Mouse (Mus musculus): ENCODE data around the gene Tlr6.
A peak's percentile ranks its signal among the peaks of the same experiment; 100 is the strongest.

Gene Tlr6

DNA sequence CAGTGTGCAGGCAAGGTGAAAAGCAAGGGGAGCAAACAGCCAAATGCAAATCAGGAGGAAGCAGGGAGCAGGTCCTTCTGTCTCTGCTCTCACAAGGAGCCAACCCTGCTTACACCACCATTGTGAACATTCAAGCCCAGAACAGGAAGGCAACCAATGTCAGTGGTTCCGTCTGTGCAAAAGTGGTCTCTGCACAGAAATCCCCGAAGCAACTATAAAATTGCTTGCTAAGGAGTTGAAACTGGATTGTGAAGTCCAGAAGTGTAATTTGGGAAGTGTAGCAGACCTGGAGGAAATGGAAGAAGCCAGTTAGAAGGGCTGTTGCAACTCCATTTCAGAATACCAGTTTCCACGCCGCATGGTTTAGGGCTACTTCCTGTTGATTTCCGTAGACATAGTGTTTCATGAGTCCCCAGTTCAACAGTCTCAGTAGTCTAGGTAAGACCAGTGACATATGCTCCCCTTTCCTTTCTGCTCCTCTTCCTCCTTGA, 37.0 kb downstream of the Tlr6 start:
- no peak for DNase-seq

DNA sequence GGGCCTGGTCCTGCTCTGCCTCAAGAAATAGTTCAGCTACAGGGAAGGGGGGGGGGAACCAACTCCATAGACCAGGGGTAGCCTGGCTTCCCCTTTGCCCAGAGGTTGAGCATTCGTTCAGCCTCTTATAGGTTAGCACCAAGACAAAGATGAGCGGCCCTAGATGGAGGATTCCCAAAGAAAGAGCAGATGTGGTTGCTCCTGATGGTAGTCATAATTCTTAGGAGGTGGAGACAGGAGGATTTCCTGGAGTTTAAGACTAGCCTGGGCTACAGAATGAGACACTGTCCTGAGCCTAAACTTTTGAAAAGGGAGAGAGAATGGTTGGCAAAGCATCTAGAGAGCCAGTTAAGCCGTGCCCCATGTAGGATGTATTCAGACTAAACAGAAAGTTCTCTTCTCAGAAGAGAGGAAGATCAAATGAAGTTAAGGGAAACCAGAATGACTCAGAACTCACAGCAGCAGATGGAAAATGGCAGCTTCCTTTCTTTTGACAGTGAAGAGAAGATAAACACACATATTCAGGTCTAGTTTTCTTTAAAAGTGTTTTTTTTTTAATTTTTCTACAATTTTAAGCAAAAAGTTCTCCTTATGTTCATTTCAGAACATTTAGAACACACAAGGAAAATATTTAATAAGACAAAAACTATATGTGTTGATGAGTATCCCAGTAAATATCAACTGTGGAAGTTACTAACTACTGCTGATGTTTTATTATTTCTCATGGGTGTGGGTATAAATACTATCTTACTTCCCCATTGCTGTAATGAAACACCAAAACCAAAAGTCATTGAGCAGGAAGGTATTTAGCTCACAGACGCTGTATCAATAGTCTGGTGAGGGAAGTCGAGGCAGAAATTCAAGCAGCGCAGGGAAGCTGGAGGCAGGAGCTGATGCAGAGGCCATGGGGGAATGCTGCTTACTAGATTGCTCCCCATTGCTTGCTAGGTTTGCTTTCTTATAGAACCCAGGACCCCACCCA, 41.0 kb downstream of the Tlr6 start:
- no peak for DNase-seq

DNA sequence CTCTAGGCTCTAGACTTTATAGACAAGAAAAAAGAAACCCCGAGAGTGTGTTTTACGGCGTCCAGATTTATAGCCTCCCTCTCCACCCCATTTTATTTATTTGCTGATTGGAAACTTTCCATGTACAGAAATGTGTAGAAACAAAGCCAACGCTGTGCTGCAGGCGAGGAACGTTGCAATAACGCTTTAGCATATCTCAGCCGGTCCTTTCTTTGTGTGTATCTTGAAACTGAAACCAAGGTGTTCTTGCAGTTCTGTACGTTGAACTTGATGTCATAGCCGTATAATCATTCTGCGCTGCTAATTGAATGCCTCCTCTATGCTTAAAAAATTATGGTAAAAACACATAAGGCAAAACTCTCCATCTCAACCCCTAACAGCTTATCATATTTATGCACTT, 42.2 kb downstream of the Tlr6 start:
- no peak for DNase-seq

DNA sequence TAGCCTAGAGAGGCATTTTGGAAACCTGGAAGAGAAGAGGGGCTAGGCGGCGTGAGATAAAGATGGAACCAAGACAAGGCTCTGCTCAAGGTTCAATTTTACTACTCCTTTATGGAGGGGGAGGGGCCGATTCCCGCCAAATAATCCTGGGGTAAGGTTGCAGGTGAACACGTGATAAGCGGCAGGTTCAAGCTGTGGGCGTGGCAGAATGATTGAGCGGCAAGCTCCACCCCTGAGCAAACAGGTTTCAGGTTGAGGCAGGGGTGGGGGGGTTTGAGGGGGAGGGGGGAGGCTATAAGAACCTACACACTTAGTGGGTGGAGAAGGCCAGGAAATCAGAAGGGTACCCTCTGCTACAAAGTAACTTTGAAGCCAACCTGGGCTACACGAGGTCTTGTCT, 42.7 kb downstream of the Tlr6 start:
- no peak for DNase-seq

DNA sequence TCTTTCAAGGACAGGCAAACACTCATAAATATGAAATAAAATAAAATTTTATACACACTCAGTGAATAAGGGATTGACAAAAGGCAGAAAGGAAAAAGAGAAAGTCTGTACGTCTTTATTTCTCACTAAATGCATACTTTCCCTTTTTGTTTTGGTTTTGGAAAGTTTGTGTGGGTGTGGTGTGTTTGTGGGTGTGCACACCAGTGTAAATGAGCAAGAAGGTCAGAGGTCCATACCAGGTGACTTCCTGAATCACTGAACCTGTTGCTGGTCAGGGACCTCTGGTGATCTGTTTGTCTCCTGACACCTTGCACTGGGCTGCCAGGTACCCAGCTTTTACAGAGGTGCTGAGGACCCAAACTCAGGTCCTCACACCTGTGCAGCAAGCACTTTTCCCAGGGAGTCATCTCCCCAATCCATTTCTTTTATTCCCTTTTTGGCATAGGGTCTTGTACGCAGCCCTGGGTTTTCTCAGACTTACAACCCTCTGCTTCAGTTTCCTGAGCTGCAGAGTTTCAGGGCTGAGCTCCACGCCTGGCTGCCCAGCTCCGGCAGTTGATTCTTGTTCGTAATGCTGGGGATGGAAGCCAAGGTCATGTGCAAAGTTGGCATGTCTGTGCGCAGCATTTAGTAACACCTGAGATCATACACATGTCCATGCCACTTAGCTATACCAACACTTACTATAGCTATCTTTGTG, 51.2 kb downstream of the Tlr6 start:
- DNase-seq: peak; percentile 35

DNA sequence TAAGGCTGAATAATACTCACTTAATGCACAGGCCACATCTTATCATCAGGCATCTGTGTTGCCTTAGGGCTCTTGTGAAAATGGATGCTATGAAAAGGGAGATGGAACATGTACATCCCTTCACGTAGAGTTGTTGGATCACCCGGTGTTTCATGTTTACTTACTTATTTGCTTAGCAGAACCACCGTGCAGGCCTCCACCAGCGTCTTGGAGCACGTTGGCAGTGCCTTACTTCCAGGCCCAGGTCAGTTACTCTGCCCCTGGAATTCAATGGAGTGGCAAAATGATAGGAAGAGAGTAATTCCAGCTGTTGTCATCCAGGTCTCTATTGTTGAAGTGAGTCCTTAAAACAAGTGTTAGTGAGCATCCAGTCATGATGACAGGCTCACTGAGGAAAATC, 52.0 kb downstream of the Tlr6 start:
- DNase-seq: no peak

DNA sequence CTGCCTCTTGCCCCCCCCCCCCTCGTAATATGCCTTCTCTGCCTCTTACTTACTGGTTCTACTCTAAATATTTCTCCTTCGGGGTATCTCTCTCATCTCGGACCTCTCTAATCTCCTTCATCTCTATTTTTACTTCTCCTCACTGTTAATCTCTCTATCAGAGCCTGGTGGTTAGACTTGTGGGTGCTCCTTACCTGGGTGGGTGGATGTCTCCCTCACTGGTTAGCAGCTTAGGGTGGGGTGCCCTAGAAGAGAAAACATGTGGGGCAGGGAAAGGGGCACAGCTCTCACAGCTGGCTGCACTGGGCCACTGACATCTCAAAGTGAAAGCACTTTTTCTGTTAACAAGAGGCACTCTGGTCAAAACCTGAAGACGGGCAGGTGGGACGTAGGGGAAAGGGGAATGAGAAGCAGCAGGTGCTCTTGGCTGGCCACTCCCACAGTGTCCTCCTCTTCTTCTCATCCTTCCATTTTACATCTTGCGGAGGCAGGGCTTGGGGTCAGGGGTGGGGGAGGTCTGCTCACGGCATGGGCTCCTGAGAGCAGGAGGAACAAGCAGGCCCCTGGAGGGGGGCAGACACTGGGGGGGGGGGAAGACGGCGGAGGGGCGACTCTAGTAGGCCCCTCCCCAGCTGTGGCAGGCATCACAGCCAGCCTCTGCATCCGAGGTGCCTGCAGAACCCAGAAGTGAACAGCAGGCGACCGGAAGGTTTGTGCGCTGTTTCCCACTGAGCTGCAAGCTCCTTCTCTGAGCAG, 54.2 kb downstream of the Tlr6 start:
- DNase-seq: peak; percentile 14

Data from kidney, postnatal 14 days (tissue).